Mouse (Mus musculus): Measurements from ENCODE around the gene Alad.

DNA sequence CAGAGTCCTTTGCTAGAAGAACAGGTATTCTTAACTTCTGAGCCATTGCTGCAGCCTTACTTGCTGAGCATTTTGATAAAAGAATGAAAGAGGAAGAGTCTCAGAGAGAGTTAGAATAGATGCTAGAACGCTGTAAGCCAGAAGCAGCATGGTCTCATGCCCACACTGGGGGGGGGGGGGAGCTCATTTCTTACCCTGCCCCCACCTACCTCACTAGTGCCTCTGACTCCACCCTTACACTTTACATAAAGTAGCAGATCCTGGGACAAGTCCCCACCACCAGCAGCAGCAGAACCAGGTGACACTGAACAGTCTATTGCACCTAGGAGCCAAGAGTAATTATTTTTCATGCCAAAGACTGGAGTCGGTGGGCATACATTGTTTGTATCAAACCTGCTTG is 44.6 kb downstream of the Alad start:
- no peak for TF ChIP-seq POLR2A (IDR thresholded peaks at IDR 0.05; ENCODE audit: borderline replicate concordance, low read depth, low read length)
- no peak for TF ChIP-seq CTCF (IDR thresholded peaks at IDR 0.05; ENCODE audit: low read depth, low read length)

Measured in bone marrow macrophage, adult 2 months (primary cell).